9 mouse cellular contexts compared by ENCODE assay signal in the genomic region with DNA sequence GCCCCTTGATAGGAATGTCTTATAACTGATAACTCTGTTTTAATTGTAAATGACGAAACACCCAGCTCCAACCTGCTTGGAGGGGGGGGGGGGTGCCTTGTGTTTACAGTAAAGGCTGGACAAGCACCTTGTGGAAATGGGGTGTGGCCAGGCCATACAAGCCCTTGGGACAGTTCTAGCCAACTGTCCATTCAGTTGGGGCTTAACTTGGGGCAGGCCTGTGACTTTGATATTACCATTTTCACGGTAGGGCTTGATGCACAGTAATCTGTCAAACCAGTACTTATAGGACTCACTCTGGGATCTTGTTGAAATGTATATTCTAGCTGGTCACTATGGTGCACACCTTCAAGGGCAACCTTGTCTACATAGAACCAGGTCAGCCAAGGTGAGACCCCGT. TPM values are rescaled to one million over a fixed set of nuclear protein-coding genes. Genes with fewer than 3 reads are reported as not detected.
A peak's percentile ranks its signal among the peaks of the same experiment; 100 is the strongest.
DNase-seq lines count a peak whose midpoint lies in the region; ATAC-seq and TF ChIP-seq lines count a peak whose summit lies in the region.
"Had no signal": no experiment of that assay in that cellular context is flagged by ENCODE, and none has a peak within 500 bp of the region (broad histone marks: within the 10 kb centered on the region; RNA-seq: fewer than 3 reads in every experiment).

No protein-coding gene starts in this region.

- peak overlapping the region; percentile 51; the same call in 1 of the 2 replicates for H3K9ac ChIP-seq in kidney, postnatal 0 days (ENCODE audit: low read depth, low read length)
- H3K9ac ChIP-seq in embryonic facial prominence, embryonic 13.5 days, result peak overlapping the region; percentile 75
- no peak overlapping the region; the same call in 1 of the 2 replicates for H3K9ac ChIP-seq in intestine, embryonic 14.5 days (ENCODE audit: low read length)
- H3K9ac ChIP-seq in midbrain, postnatal 0 days (replicated peaks; ENCODE audit: low read length, poor library complexity, severe bottlenecking), result no peak overlapping the region; the same call in 1 of the 2 replicates

- H3K4me1 ChIP-seq in kidney, postnatal 0 days (replicated peaks; ENCODE audit: insufficient read depth, low read length), result peaks cover 12% of the 10 kb centered on the region; the same call in 1 of the 2 replicates
- H3K4me1 ChIP-seq in embryonic facial prominence, embryonic 13.5 days, result peaks cover 16% of the 10 kb centered on the region
- peaks cover 15% of the 10 kb centered on the region for H3K4me1 ChIP-seq in intestine, embryonic 14.5 days (replicated peaks; ENCODE audit: control insufficient read depth, insufficient read depth, low read length)
- H3K4me1 ChIP-seq in midbrain, postnatal 0 days (ENCODE audit: insufficient read depth, low read length), result peaks cover 9% of the 10 kb centered on the region; the same call in 1 of the 2 replicates

- H3K4me3 ChIP-seq in kidney, postnatal 0 days (replicated peaks; ENCODE audit: low read depth, low read length), result no peak overlapping the region
- no peak overlapping the region; the same call in 1 of the 2 replicates for H3K4me3 ChIP-seq in embryonic facial prominence, embryonic 13.5 days
- no peak overlapping the region for H3K4me3 ChIP-seq in intestine, embryonic 14.5 days (ENCODE audit: low read depth, low read length)
- H3K4me3 ChIP-seq in midbrain, postnatal 0 days (ENCODE audit: low read depth, low read length), result peak overlapping the region; percentile 34; the same call in 1 of the 2 replicates

- no peak for TF ChIP-seq CTCF in kidney, postnatal 0 days (IDR thresholded peaks at IDR 0.05; ENCODE audit: low read depth)
- no peak for TF ChIP-seq CTCF in midbrain, postnatal 0 days (IDR thresholded peaks at IDR 0.05)

- no peak for DNase-seq in kidney, postnatal 0 days (ENCODE audit: low spot score)
- no peak for DNase-seq in kidney, adult 11 months
- DNase-seq in intestine, embryonic 14.5 days (ENCODE audit: low spot score), result no peak
- no peak for DNase-seq in midbrain, postnatal 0 days (ENCODE audit: low spot score)
- no peak for DNase-seq in gastrocnemius, adult 18-20 months (ENCODE audit: low spot score)
- no peak for DNase-seq in frontal cortex, postnatal 36 days (ENCODE audit: low spot score in 2 of 2)
- no peak for DNase-seq in kidney, postnatal 36 days

- H3K27ac ChIP-seq in kidney, postnatal 0 days, result peak overlapping the region; percentile 87
- H3K27ac ChIP-seq in embryonic facial prominence, embryonic 13.5 days, result peak overlapping the region; percentile 89
- H3K27ac ChIP-seq in intestine, embryonic 14.5 days (ENCODE audit: low read depth), result peak overlapping the region; percentile 82
- peak overlapping the region; percentile 93 for H3K27ac ChIP-seq in midbrain, postnatal 0 days (ENCODE audit: low read depth, low read length)

- H3K9me3 ChIP-seq in kidney, postnatal 0 days (replicated peaks; ENCODE audit: low read length), result no peaks in the 10 kb centered on the region
- no peaks in the 10 kb centered on the region for H3K9me3 ChIP-seq in embryonic facial prominence, embryonic 13.5 days
- H3K9me3 ChIP-seq in intestine, embryonic 14.5 days (ENCODE audit: control insufficient read depth, low read length), result no peaks in the 10 kb centered on the region
- H3K9me3 ChIP-seq in midbrain, postnatal 0 days (ENCODE audit: low read length), result no peaks in the 10 kb centered on the region

- H3K4me2 ChIP-seq in kidney, postnatal 0 days (ENCODE audit: low read length), result peak overlapping the region; percentile 57
- peak overlapping the region; percentile 75 for H3K4me2 ChIP-seq in embryonic facial prominence, embryonic 13.5 days
- H3K4me2 ChIP-seq in intestine, embryonic 14.5 days (ENCODE audit: low read length), result peak overlapping the region; percentile 63
- H3K4me2 ChIP-seq in midbrain, postnatal 0 days (ENCODE audit: low read depth, low read length, poor library complexity, severe bottlenecking), result peak overlapping the region; percentile 62; the same call in 1 of the 2 replicates

- 86% methylated on average over 3 of the region's 3 CpGs for WGBS in kidney, postnatal 0 days
- WGBS in embryonic facial prominence, embryonic 13.5 days, result 88% methylated on average over 3 of the region's 3 CpGs
- 88% methylated on average over 3 of the region's 3 CpGs for WGBS in intestine, embryonic 14.5 days
- WGBS in midbrain, postnatal 0 days, result 94% methylated on average over 3 of the region's 3 CpGs

- 0 out of 2 replicates have a peak, but pooled peaks cover 3% of the 10 kb centered on the region for H3K36me3 ChIP-seq in kidney, postnatal 0 days (ENCODE audit: insufficient read depth, low read length)
- peaks cover 26% of the 10 kb centered on the region; the same call in 1 of the 2 replicates for H3K36me3 ChIP-seq in embryonic facial prominence, embryonic 13.5 days
- peaks cover 21% of the 10 kb centered on the region; the same call in 1 of the 2 replicates for H3K36me3 ChIP-seq in intestine, embryonic 14.5 days (ENCODE audit: control insufficient read depth, insufficient read depth, low read length)
- H3K36me3 ChIP-seq in midbrain, postnatal 0 days (ENCODE audit: insufficient read depth, low read length), result peaks cover 11% of the 10 kb centered on the region; the same call in 1 of the 2 replicates

- ATAC-seq in kidney, postnatal 0 days (replicated peaks; ENCODE audit: low FRiP score, low read depth), result no peak
- ATAC-seq in embryonic facial prominence, embryonic 13.5 days (ENCODE audit: insufficient number of reproducible peaks, insufficient read depth, low FRiP score, low TSS enrichment, low read depth), result no peak
- ATAC-seq in intestine, embryonic 14.5 days (replicated peaks; ENCODE audit: low FRiP score, low TSS enrichment, low read depth), result 0 out of 2 replicates have a peak, but pooled peaks have one; percentile 1
- no peak for ATAC-seq in midbrain, postnatal 0 days (ENCODE audit: low FRiP score)

- no peaks in the 10 kb centered on the region for H3K27me3 ChIP-seq in kidney, postnatal 0 days (ENCODE audit: insufficient read depth, low read length)
- no peaks in the 10 kb centered on the region for H3K27me3 ChIP-seq in embryonic facial prominence, embryonic 13.5 days
- no peaks in the 10 kb centered on the region for H3K27me3 ChIP-seq in intestine, embryonic 14.5 days (replicated peaks; ENCODE audit: control insufficient read depth, insufficient read depth, low read length)
- no peaks in the 10 kb centered on the region for H3K27me3 ChIP-seq in midbrain, postnatal 0 days (ENCODE audit: insufficient read depth, low read length)
- H3K27me3 ChIP-seq: Patski had no signal

RNA-seq across cellular contexts. Expression of a gene that starts 33.1 kb away (rescaled TPM):
- polyA plus RNA-seq in kidney, postnatal 0 days (2015; fragmentation: Nextera tagmentation; extraction: Ambion mirVana), result 22.5 and 23.1 TPM in 2 replicates
- 27.9 and 31.4 TPM in 2 replicates for polyA plus RNA-seq in embryonic facial prominence, embryonic 13.5 days (2015; fragmentation: Nextera tagmentation; extraction: Ambion mirVana)
- 21.4 and 26.5 TPM in 2 replicates for polyA plus RNA-seq in intestine, embryonic 14.5 days (2014; fragmentation: Nextera tagmentation; extraction: Ambion mirVana)
- 13.9 and 20.1 TPM in 2 replicates for total RNA-seq in midbrain, postnatal 0 days (2014; rRNA removed)
- polyA plus RNA-seq in midbrain, postnatal 0 days (2015; fragmentation: Nextera tagmentation; extraction: Ambion mirVana), result 16.3 and 19.9 TPM in 2 replicates
- 1 to 10 TPM; 9.2 to 10.0 TPM for total RNA-seq in gastrocnemius, adult 18-20 months (2021)

RNA-seq across cellular contexts. Expression of a gene that starts 44.9 kb away (rescaled TPM):
- not detected in 2 replicates for polyA plus RNA-seq in kidney, postnatal 0 days (2015; fragmentation: Nextera tagmentation; extraction: Ambion mirVana)
- polyA plus RNA-seq in embryonic facial prominence, embryonic 13.5 days (2015; fragmentation: Nextera tagmentation; extraction: Ambion mirVana), result not detected in 2 replicates
- polyA plus RNA-seq in intestine, embryonic 14.5 days (2014; fragmentation: Nextera tagmentation; extraction: Ambion mirVana), result not detected in 2 replicates
- total RNA-seq in midbrain, postnatal 0 days (2014; rRNA removed), result 1.4 and 6.0 TPM in 2 replicates
- 1.4 and 1.8 TPM in 2 replicates for polyA plus RNA-seq in midbrain, postnatal 0 days (2015; fragmentation: Nextera tagmentation; extraction: Ambion mirVana)
- total RNA-seq in gastrocnemius, adult 18-20 months (2021), result not detected

RNA-seq across cellular contexts. Expression of a gene that starts 54.8 kb away (rescaled TPM):
- polyA plus RNA-seq in kidney, postnatal 0 days (2015; fragmentation: Nextera tagmentation; extraction: Ambion mirVana), result 488 and 506 TPM in 2 replicates
- 270 and 423 TPM in 2 replicates for polyA plus RNA-seq in embryonic facial prominence, embryonic 13.5 days (2015; fragmentation: Nextera tagmentation; extraction: Ambion mirVana)
- 261 and 405 TPM in 2 replicates for polyA plus RNA-seq in intestine, embryonic 14.5 days (2014; fragmentation: Nextera tagmentation; extraction: Ambion mirVana)
- total RNA-seq in midbrain, postnatal 0 days (2014; rRNA removed), result 51.7 and 72.8 TPM in 2 replicates
- 264 and 292 TPM in 2 replicates for polyA plus RNA-seq in midbrain, postnatal 0 days (2015; fragmentation: Nextera tagmentation; extraction: Ambion mirVana)
- total RNA-seq in gastrocnemius, adult 18-20 months (2021), result 100 to 1,000 TPM; 114 to 128 TPM

Comparison
In these comparisons a context has a peak if more than half of its experiments do, and no peak if none do; other contexts are left out.
1. H3K9ac ChIP-seq: peak in kidney, postnatal 0 days (single experiment) and embryonic facial prominence, embryonic 13.5 days (single experiment); none in intestine, embryonic 14.5 days (single experiment) and midbrain, postnatal 0 days (single experiment).
2. Peak in every context shown above with its lines, with median percentiles within 50 percentile points of each other: H3K27ac ChIP-seq and H3K4me2 ChIP-seq.